Mouse (Mus musculus) heart, embryonic 16.5 days (tissue): ENCODE measurements around the gene Pcbp4. TPM values are rescaled to one million over a fixed set of nuclear protein-coding genes. Genes with fewer than 3 reads are reported as not detected.

ENCODE experiments used
- ATAC-seq: fragments of 200-750 bp; cut with Nextera tagmentation; replicated peaks from 2 replicates; pipeline ENCODE4 v1.8.0; 2017; ENCODE audit warnings: moderate number of reproducible peaks; ENCODE audit not compliant: insufficient read depth, low FRiP score; ENCODE audit errors: extremely low read depth
- H3K27ac ChIP-seq: fragments of 300-500 bp; sonication (generic); 2 replicates; pipeline ENCODE4 v1.5.1; 2014; ENCODE audit warnings: mild to moderate bottlenecking, low read length, control low read depth, moderate library complexity
- H3K27me3 ChIP-seq: fragments of 300-500 bp; sonication (generic); 2 replicates; pipeline ENCODE4 v1.6.1; 2014; ENCODE audit warnings: low read length, mixed read lengths; ENCODE audit not compliant: control insufficient read depth, insufficient read depth
- H3K36me3 ChIP-seq: fragments of 300-500 bp; sonication (generic); 2 replicates; pipeline ENCODE4 v1.6.1; 2014; ENCODE audit not compliant: control insufficient read depth, insufficient read depth
- H3K4me1 ChIP-seq: fragments of 300-500 bp; sonication (generic); 2 replicates; pipeline ENCODE4 v1.6.1; 2014; ENCODE audit warnings: low read length, mixed read lengths; ENCODE audit not compliant: control insufficient read depth, insufficient read depth
- H3K4me2 ChIP-seq: fragments of 300-500 bp; sonication (generic); 2 replicates; pipeline ENCODE4 v1.6.1; 2014; ENCODE audit warnings: low read depth, mild to moderate bottlenecking, control low read depth, low read length
- H3K4me3 ChIP-seq: fragments of 300-500 bp; sonication (generic); 2 replicates; pipeline ENCODE4 v1.5.1; 2014; ENCODE audit warnings: mild to moderate bottlenecking, control low read depth, low read length
- H3K9ac ChIP-seq: fragments of 300-500 bp; sonication (generic); 2 replicates; pipeline ENCODE4 v1.6.1; 2014; ENCODE audit warnings: low read length, control low read depth
- H3K9me3 ChIP-seq: fragments of 300-500 bp; sonication (generic); replicated peaks from 2 replicates; pipeline ENCODE4 v1.6.1; 2016; ENCODE audit warnings: low read length; ENCODE audit not compliant: control insufficient read depth
- WGBS: fragments of 180-500 bp; shearing (Covaris S2); extraction: QIAGEN DNeasy Blood & Tissue Kit; methylation state at CpG from one replicate; pipeline ENCODE4 v1.1.7; 2014; 5-methylcytosine and 5-hydroxymethylcytosine counted together
- polyA plus RNA-seq: library from polyadenylated mRNA; unstranded; fragments of >200 nt; fragmentation: Nextera tagmentation; extraction: Ambion mirVana; gene quantifications from 2 replicates; pipeline ENCODE4 v1.2.1, GENCODE M21; 2015

Gene Pcbp4
- polyA plus RNA-seq, 1 experiment from 2014 or later, result 64.8 TPM

GRCm38 (mm10) chr9:106416826-106417225, 36.3 kb upstream of the Pcbp4 start:
- no peak for ATAC-seq
- Histone ChIP-seq H3K9me3 (no peaks in the 10 kb centered on the region), H3K27ac (peak overlapping the region; percentile 56; the same call in 1 of the 2 replicates), H3K4me2 (no peak overlapping the region), H3K36me3 (no peaks in the 10 kb centered on the region), H3K4me3 (no peak overlapping the region), H3K9ac (no peak overlapping the region; the same call in 1 of the 2 replicates), H3K4me1 (peaks cover 21% of the 10 kb centered on the region), H3K27me3 (no peaks in the 10 kb centered on the region)
- 54% methylated on average over 6 of the region's 6 CpGs for WGBS

- Histone ChIP-seq H3K4me1 (peaks cover 21% of the 10 kb centered on the region), H3K36me3 (no peaks in the 10 kb centered on the region), H3K9me3 (no peaks in the 10 kb centered on the region), H3K27ac (peak overlapping the region; percentile 68), H3K4me2 (peak overlapping the region; percentile 73), H3K27me3 (no peaks in the 10 kb centered on the region), H3K4me3 (peak overlapping the region; percentile 43), H3K9ac (peak overlapping the region; percentile 65)
- WGBS, result 15% methylated on average over 29 of the region's 29 CpGs
- ATAC-seq, result peak; percentile 83
These were observed 35.1 kb upstream of the Pcbp4 start for GRCm38 (mm10) chr9:106417841-106418625.

- peaks cover 21% of the 10 kb centered on the region for H3K4me1 ChIP-seq
- H3K9ac ChIP-seq, result no peak overlapping the region
- no peaks in the 10 kb centered on the region for H3K36me3 ChIP-seq
- H3K4me2 ChIP-seq, result no peak overlapping the region
- no peaks in the 10 kb centered on the region for H3K27me3 ChIP-seq
- H3K4me3 ChIP-seq, result no peak overlapping the region
- no peaks in the 10 kb centered on the region for H3K9me3 ChIP-seq
- 10% methylated on average over 2 of the region's 2 CpGs for WGBS
- H3K27ac ChIP-seq, result no peak overlapping the region
- no peak for ATAC-seq
These were observed 32.5 kb upstream of the Pcbp4 start for GRCm38 (mm10) chr9:106420608-106421007.

- Histone ChIP-seq H3K9ac (peak overlapping the region; percentile 58), H3K27me3 (no peaks in the 10 kb centered on the region), H3K27ac (no peak overlapping the region), H3K36me3 (no peaks in the 10 kb centered on the region), H3K4me1 (peaks cover 21% of the 10 kb centered on the region), H3K4me2 (peak overlapping the region; percentile 49), H3K4me3 (peak overlapping the region; percentile 26; the same call in 1 of the 2 replicates), H3K9me3 (no peaks in the 10 kb centered on the region)
- 0 out of 2 replicates have a peak, but pooled peaks have one; percentile 5 for ATAC-seq
- 18% methylated on average over 18 of the region's 18 CpGs for WGBS
These were observed 31.8 kb upstream of the Pcbp4 start for GRCm38 (mm10) chr9:106421033-106421864.

- WGBS, result 0% methylated on average over 3 of the region's 3 CpGs
- H3K27ac ChIP-seq, result no peak overlapping the region
These were observed 31.3 kb upstream of the Pcbp4 start for GRCm38 (mm10) chr9:106421865-106422160.

GRCm38 (mm10) chr9:106428719-106429220, 24.3 kb upstream of the Pcbp4 start:
- peak; percentile 54 for ATAC-seq
- Histone ChIP-seq H3K36me3 (peaks cover 28% of the 10 kb centered on the region), H3K27me3 (no peaks in the 10 kb centered on the region), H3K9me3 (no peaks in the 10 kb centered on the region), H3K27ac (peak overlapping the region; percentile 95), H3K4me2 (peak overlapping the region; percentile 74), H3K9ac (peak overlapping the region; percentile 69), H3K4me3 (peak overlapping the region; percentile 92), H3K4me1 (peaks cover 10% of the 10 kb centered on the region)
- WGBS, result 13% methylated on average over 11 of the region's 11 CpGs

More at GRCm38 (mm10) chr9:106421865-106422160, 31.3 kb upstream of the Pcbp4 start:
- H3K4me3 ChIP-seq, result peak overlapping the region; percentile 26; the same call in 1 of the 2 replicates
- H3K9me3 ChIP-seq, result no peaks in the 10 kb centered on the region
- peak overlapping the region; percentile 49 for H3K4me2 ChIP-seq
- H3K4me1 ChIP-seq, result peaks cover 18% of the 10 kb centered on the region
- no peaks in the 10 kb centered on the region for H3K27me3 ChIP-seq
- H3K36me3 ChIP-seq, result no peaks in the 10 kb centered on the region
- peak overlapping the region; percentile 58 for H3K9ac ChIP-seq
- ATAC-seq, result peak; percentile 56

GRCm38 (mm10) chr9:106429221-106430014, 23.7 kb upstream of the Pcbp4 start, which contains the start of gene Rpl29:
Gene Rpl29 (plus strand): TSS chr9:106429454.
- peaks cover 29% of the 10 kb centered on the region for H3K36me3 ChIP-seq
- H3K27me3 ChIP-seq, result no peaks in the 10 kb centered on the region
- H3K27ac ChIP-seq, result peak within 1 kb of the TSS; percentile 95
- H3K4me2 ChIP-seq, result peak within 1 kb of the TSS; percentile 87
- H3K9ac ChIP-seq, result peak within 1 kb of the TSS; percentile 96
- WGBS, result under 1% methylated on average over 53 of the region's 55 CpGs
- ATAC-seq, result peak; percentile 93
- H3K4me3 ChIP-seq, result peak within 1 kb of the TSS; percentile 92
- H3K4me1 ChIP-seq, result peaks cover 10% of the 10 kb centered on the region
- no peaks in the 10 kb centered on the region for H3K9me3 ChIP-seq

- Histone ChIP-seq H3K9me3 (no peaks in the 10 kb centered on the region), H3K4me3 (peak overlapping the region; percentile 92), H3K36me3 (peaks cover 29% of the 10 kb centered on the region), H3K27ac (peak overlapping the region; percentile 92), H3K27me3 (no peaks in the 10 kb centered on the region), H3K4me2 (peak overlapping the region; percentile 87), H3K9ac (peak overlapping the region; percentile 96), H3K4me1 (peaks cover 10% of the 10 kb centered on the region)
- 0% methylated on average over 4 of the region's 4 CpGs for WGBS
- no peak for ATAC-seq
These were observed 23.2 kb upstream of the Pcbp4 start for GRCm38 (mm10) chr9:106430015-106430264.
